Mouse (Mus musculus): Measurements from ENCODE around the gene 2410002F23Rik. TPM values are rescaled to one million over a fixed set of nuclear protein-coding genes. Genes with fewer than 3 reads are reported as not detected.

2410002F23Rik gene
- polyA plus RNA-seq (2017; shearing (Covaris generic)) = 100 to 1,000 TPM; 133 to 173 TPM

DNA sequence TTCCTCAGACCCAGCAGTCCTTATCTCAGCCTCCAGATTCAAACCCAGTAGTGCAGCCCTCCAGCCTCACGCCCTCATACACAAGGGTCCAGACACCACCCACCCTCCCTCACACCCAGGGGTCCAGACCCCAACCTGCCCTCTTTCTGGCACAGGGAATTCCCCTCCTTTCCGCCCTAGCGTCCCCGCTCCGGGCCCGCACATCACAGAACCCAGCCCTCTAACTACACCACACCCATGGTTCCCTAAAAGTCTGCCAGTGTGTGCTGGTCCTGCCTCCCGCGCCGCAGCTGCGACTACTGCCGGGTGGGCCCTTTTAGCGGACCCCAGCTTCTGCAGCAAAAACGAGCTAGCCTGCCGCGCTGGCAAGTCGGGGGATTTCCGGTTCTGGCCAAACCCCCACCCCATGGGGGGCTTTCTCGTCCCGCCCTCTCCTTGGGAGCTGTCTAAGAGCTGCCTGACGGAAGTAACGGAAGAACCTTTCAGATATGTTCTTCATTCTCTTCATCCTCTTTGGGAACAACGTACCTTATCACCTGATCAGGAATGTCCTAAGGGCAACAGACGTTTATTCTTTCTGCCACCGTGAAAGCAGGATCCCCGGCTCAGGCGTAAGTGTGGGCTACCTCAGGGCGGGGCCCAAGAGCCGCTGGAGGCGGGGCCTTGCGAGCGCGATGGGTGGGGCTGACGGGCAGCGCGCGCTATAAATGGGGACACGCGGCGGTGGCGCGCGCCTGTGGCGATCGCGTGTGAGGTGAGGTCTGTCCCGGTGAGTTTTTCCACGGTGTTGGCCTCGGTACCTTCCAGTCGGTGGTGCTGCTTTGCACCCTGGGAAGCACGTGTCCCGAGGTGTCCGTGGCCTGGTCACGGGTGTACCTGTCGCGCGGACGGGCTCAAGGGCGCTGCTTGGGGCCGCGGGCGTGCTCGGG, at the start of gene 2410002F23Rik, which contains the start of gene 1700028J19Rik:
TSS of gene 2410002F23Rik (plus strand) at position 668 of the 929 bp plus-strand sequence.
TSS of gene 1700028J19Rik (minus strand) at position 641 of the 929 bp plus-strand sequence.

GRCm38 (mm10) chr7:44197891-44198290, 48.6 kb upstream of the 2410002F23Rik start, which contains the start of gene Klk1b3:
TSS of gene Klk1b3 (plus strand) at chr7:44198191.

GRCm38 (mm10) chr7:44207135-44207534, 39.4 kb upstream of the 2410002F23Rik start, which contains the start of gene Klk1b4:
TSS of gene Klk1b4 (plus strand) at chr7:44207435.

GRCm38 (mm10) chr7:44215645-44216044, 30.9 kb upstream of the 2410002F23Rik start, which contains the start of gene Klk1b5:
TSS of gene Klk1b5 (plus strand) at chr7:44215945.

GRCm38 (mm10) chr7:44225076-44225475, 21.4 kb upstream of the 2410002F23Rik start, which contains the start of gene Klk1:
TSS of gene Klk1 (plus strand) at chr7:44225360.

GRCm38 (mm10) chr7:44235909-44236308, 10.6 kb upstream of the 2410002F23Rik start, which contains the start of gene Gm36864:
TSS of gene Gm36864 (plus strand) at chr7:44236177.

GRCm38 (mm10) chr7:44257278-44257677, 10.8 kb downstream of the 2410002F23Rik start, which contains the start of gene Acp4:
TSS of gene Acp4 (minus strand) at chr7:44257378.

DNA sequence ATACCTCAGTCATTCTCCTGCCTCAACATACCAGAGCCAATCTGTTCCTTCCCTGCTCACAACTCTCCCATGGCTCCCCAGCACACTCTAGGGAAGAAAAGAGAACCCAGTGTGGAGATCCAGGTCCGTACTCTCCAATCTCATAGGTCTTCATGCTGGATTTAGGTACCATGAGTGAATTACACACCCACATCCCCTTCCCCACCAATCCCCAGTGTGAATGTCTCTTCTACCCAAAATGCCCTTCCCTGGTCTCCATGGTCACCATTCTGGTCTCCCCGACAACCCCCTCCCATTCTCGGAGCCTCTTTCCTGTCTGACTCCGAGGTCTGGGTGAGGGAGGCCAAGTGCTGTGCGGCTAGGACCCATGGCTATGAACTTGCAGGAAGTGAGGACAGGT, 14.6 kb downstream of the 2410002F23Rik start, which contains the start of gene Gm15517:
TSS of gene Gm15517 (plus strand) at position 301 of the 400 bp plus-strand sequence.

Other genes starting within 250 kb of the 2410002F23Rik start
- under 1 TPM in 1 of 2 experiments, not detected in 1; 0.22 TPM for gene Klk1b26, start 234.6 kb upstream of the 2410002F23Rik start, polyA plus RNA-seq (2017; shearing (Covaris generic))
- 1 to 10 TPM; 2.7 to 3.0 TPM for gene Klk1b27, start 194.4 kb upstream of the 2410002F23Rik start, polyA plus RNA-seq (2017; shearing (Covaris generic))
- gene Klk1b21, start 144.4 kb upstream of the 2410002F23Rik start, polyA plus RNA-seq (2017; shearing (Covaris generic)) = not detected
- not detected for gene Klk1b22, start 134.0 kb upstream of the 2410002F23Rik start, polyA plus RNA-seq (2017; shearing (Covaris generic))
- gene Klk1b16, start 110.0 kb upstream of the 2410002F23Rik start, polyA plus RNA-seq (2017; shearing (Covaris generic)) = not detected
- gene Klk1b24, start 58.5 kb upstream of the 2410002F23Rik start, polyA plus RNA-seq (2017; shearing (Covaris generic)) = under 1 TPM in 1 of 2 experiments, not detected in 1; 0.84 TPM
- not detected for gene Klk1b3, start 48.5 kb upstream of the 2410002F23Rik start, polyA plus RNA-seq (2017; shearing (Covaris generic))
- gene Klk1b4, start 39.3 kb upstream of the 2410002F23Rik start, polyA plus RNA-seq (2017; shearing (Covaris generic)) = under 1 TPM in 1 of 2 experiments, not detected in 1; 0.59 TPM
- not detected for gene Klk1b5, start 30.8 kb upstream of the 2410002F23Rik start, polyA plus RNA-seq (2017; shearing (Covaris generic))
- gene Klk1, start 21.4 kb upstream of the 2410002F23Rik start, polyA plus RNA-seq (2017; shearing (Covaris generic)) = under 1 TPM in 1 of 2 experiments, not detected in 1; 0.65 TPM
- gene Gm36864, start 10.5 kb upstream of the 2410002F23Rik start, polyA plus RNA-seq (2017; shearing (Covaris generic)) = 1 to 10 TPM in 1 of 2 experiments, not detected in 1; 2.8 TPM
- gene 1700028J19Rik, start within 50 bp of the 2410002F23Rik start, polyA plus RNA-seq (2017; shearing (Covaris generic)) = 1 to 10 TPM; 1.5 to 4.0 TPM
- gene Acp4, start 10.7 kb downstream of the 2410002F23Rik start, polyA plus RNA-seq (2017; shearing (Covaris generic)) = 1 to 10 TPM in 1 of 2 experiments, under 1 TPM in 1; 0.18 to 1.3 TPM
- gene Gm15517, start 14.7 kb downstream of the 2410002F23Rik start, polyA plus RNA-seq (2017; shearing (Covaris generic)) = not detected
- under 1 TPM; 0.31 to 0.95 TPM for gene Clec11a, start 60.2 kb downstream of the 2410002F23Rik start, polyA plus RNA-seq (2017; shearing (Covaris generic))
- under 1 TPM; 0.10 to 0.24 TPM for gene Shank1, start 63.5 kb downstream of the 2410002F23Rik start, polyA plus RNA-seq (2017; shearing (Covaris generic))
- gene Syt3, start 137.4 kb downstream of the 2410002F23Rik start, polyA plus RNA-seq (2017; shearing (Covaris generic)) = under 1 TPM; 0.23 to 0.55 TPM
- gene 1700008O03Rik, start 139.1 kb downstream of the 2410002F23Rik start, polyA plus RNA-seq (2017; shearing (Covaris generic)) = under 1 TPM; 0.47 to 0.69 TPM
- under 1 TPM; 0.18 to 0.64 TPM for gene Lrrc4b, start 182.3 kb downstream of the 2410002F23Rik start, polyA plus RNA-seq (2017; shearing (Covaris generic))
- gene Aspdh, start 218.7 kb downstream of the 2410002F23Rik start, polyA plus RNA-seq (2017; shearing (Covaris generic)) = 1 to 10 TPM in 1 of 2 experiments, not detected in 1; 1.2 TPM
- 100 to 1,000 TPM in 1 of 2 experiments, 10 to 100 TPM in 1; 94.8 to 118 TPM for gene Josd2, start 221.3 kb downstream of the 2410002F23Rik start, polyA plus RNA-seq (2017; shearing (Covaris generic))
- gene Emc10, start 249.8 kb downstream of the 2410002F23Rik start, polyA plus RNA-seq (2017; shearing (Covaris generic)) = 100 to 1,000 TPM; 151 to 196 TPM
- 1 to 10 TPM; 3.0 to 7.2 TPM for gene Fam71e1, start 249.9 kb downstream of the 2410002F23Rik start, polyA plus RNA-seq (2017; shearing (Covaris generic))

Measured in inflammation-experienced regulatory T-cells (primary cell).